Mouse (Mus musculus): ENCODE data around the gene Csn1s2a.

DNA sequence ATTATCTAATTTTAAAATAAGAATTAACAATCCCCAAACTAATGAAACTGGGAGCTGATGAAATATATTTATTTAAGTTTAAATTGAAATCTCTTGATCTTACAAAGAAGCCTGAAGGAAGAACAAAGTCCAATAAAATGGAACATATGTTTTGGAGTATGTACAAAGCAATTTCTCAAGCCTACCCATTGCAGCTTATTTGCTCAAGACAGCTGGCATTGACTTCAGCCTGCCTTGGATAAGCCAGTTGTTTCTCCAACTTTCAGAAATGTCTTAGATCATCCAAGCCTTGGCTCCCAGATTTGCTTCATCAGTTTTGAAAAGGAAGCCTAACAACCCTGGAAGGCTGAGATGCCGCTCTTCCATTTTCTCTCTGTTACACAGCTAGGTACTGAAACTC is 20.9 kb upstream of the Csn1s2a start:
- TF ChIP-seq CTCF (IDR thresholded peaks at IDR 0.05; ENCODE audit: low read depth) (no peak), EP300 (IDR thresholded peaks at IDR 0.05; ENCODE audit: low read depth) (no peak)

All from heart, postnatal 0 days (tissue).